Mouse (Mus musculus) thymus, adult 2 months (tissue): Measurements from ENCODE around the gene Slc25a53.

Experiments used
- CTCF ChIP-seq: fragments of 200-500 bp; IDR thresholded peaks from 2 replicates; pipeline ENCODE4 v1.5.1; 2012; ENCODE audit warnings: mild to moderate bottlenecking, control low read depth, low read length, moderate library complexity, borderline replicate concordance; ENCODE audit not compliant: control insufficient read depth, poor library complexity, insufficient read depth; ENCODE audit errors: extremely low read depth
- POLR2A ChIP-seq: fragments of 200-500 bp; IDR thresholded peaks from 2 replicates; pipeline ENCODE4 v1.6.1; 2012; ENCODE audit warnings: mild to moderate bottlenecking, low read length, control low read depth, moderate library complexity; ENCODE audit not compliant: control insufficient read depth, poor library complexity, insufficient read depth; ENCODE audit errors: extremely low read depth

- TF ChIP-seq POLR2A (no peak), CTCF (no peak)
Measured at GRCm38 (mm10) chrX:137049060-137049424, 10.9 kb upstream of the Slc25a53 start.
